Mouse (Mus musculus) gastrocnemius, postnatal 25 days (tissue): ENCODE results near the gene Tex36. TPM values are rescaled to one million over a fixed set of nuclear protein-coding genes. Genes with fewer than 3 reads are reported as not detected.

Source experiments
- total RNA-seq, 2 experiments: library from RNA; stranded (reverse); gene quantifications; 1 replicate in 1 of 2; 2 replicates in 1 of 2; pipeline ENCODE4 v1.2.3; 2021

The Tex36 gene
- total RNA-seq, 2 experiments from 2014 or later, result not detected

Other genes starting within 250 kb of the Tex36 start
- gene Edrf1, start 35.4 kb upstream of the Tex36 start, total RNA-seq, result 1 to 10 TPM; 7.7 to 9.6 TPM
- not detected for gene Mmp21, start 77.9 kb upstream of the Tex36 start, total RNA-seq
- gene Bccip, start 107.2 kb upstream of the Tex36 start, total RNA-seq, result 10 to 100 TPM; 55.7 to 62.8 TPM
- gene Uros, start 107.9 kb upstream of the Tex36 start, total RNA-seq, result 10 to 100 TPM; 13.9 to 14.3 TPM
- gene Fank1, start 174.7 kb upstream of the Tex36 start, total RNA-seq, result not detected
- 10 to 100 TPM; 28.0 to 38.2 TPM for gene Dhx32, start 180.6 kb upstream of the Tex36 start, total RNA-seq